Mouse (Mus musculus): ENCODE measurements around the gene Zfp354a.

GRCm38 (mm10) chr11:51063276-51063675, 4.2 kb downstream of the Zfp354a start:
- TF ChIP-seq CTCF (IDR thresholded peaks at IDR 0.05; ENCODE audit: low read depth) (no peak), EP300 (IDR thresholded peaks at IDR 0.05; ENCODE audit: low read depth) (no peak)
